Mouse (Mus musculus): ENCODE results near the gene Tspan15. TPM values are rescaled to one million over a fixed set of nuclear protein-coding genes. Genes with fewer than 3 reads are reported as not detected.

Tspan15 gene
- polyA plus RNA-seq, 1 experiment: 504 TPM

GRCm38 (mm10) chr10:62194043-62194442 is 37.0 kb downstream of the Tspan15 start:
- H3K36me3 ChIP-seq (ENCODE audit: control insufficient read depth, insufficient read depth, low read length): peaks cover 40% of the 10 kb centered on the region
- H3K27me3 ChIP-seq (ENCODE audit: control insufficient read depth, insufficient read depth, low read length): no peaks in the 10 kb centered on the region
- peak overlapping the region; percentile 32; the same call in 1 of the 2 replicates for H3K27ac ChIP-seq (ENCODE audit: insufficient read depth, low read depth, low read length)
- TF ChIP-seq POLR2A (IDR thresholded peaks at IDR 0.05; ENCODE audit: low read depth, low read length) (no peak), CTCF (IDR thresholded peaks at IDR 0.05; ENCODE audit: extremely low read depth, insufficient read length, insufficient replicate concordance, low read depth, low read length) (no peak)
- H3K4me1 ChIP-seq (ENCODE audit: control insufficient read depth, insufficient read depth, insufficient read length, low read length): peaks cover 17% of the 10 kb centered on the region
- H3K4me3 ChIP-seq (ENCODE audit: low read depth, low read length): no peak overlapping the region
- WGBS: 74% methylated on average over 6 of the region's 6 CpGs

DNA sequence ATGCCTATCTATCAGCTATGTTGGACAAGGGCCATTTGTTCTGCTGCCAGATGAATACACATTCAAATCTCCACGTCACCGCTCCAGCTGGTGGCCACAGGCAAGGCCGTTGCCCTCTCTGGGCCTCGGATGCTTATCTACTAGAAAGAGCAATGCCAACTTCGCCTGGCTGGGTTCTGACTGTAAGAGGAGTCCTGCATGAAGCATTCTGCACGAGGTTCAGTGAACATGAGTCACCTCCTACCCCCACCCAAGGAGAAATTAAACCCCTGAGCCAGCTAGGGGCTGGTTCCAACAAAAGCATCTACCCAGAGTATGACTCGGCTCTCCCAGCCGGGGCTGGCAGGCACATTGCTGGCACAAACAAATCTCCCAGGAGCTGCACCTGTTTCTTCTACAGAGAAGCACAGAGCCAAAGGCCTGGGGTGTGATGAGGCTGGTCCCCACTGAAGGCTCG is 38.3 kb downstream of the Tspan15 start:
- peaks cover 17% of the 10 kb centered on the region for H3K4me1 ChIP-seq (ENCODE audit: control insufficient read depth, insufficient read depth, insufficient read length, low read length)
- no peak overlapping the region for H3K27ac ChIP-seq (ENCODE audit: insufficient read depth, low read depth, low read length)
- H3K36me3 ChIP-seq (ENCODE audit: control insufficient read depth, insufficient read depth, low read length): peaks cover 47% of the 10 kb centered on the region
- TF ChIP-seq POLR2A (IDR thresholded peaks at IDR 0.05; ENCODE audit: low read depth, low read length) (no peak), CTCF (IDR thresholded peaks at IDR 0.05; ENCODE audit: extremely low read depth, insufficient read length, insufficient replicate concordance, low read depth, low read length) (no peak)
- H3K27me3 ChIP-seq (ENCODE audit: control insufficient read depth, insufficient read depth, low read length): no peaks in the 10 kb centered on the region
- WGBS: 25% methylated on average over 9 of the region's 9 CpGs
- no peak overlapping the region for H3K4me3 ChIP-seq (ENCODE audit: low read depth, low read length)

GRCm38 (mm10) chr10:62190821-62191220 is 40.2 kb downstream of the Tspan15 start:
- no peak overlapping the region for H3K27ac ChIP-seq (ENCODE audit: insufficient read depth, low read depth, low read length)
- H3K4me1 ChIP-seq (ENCODE audit: control insufficient read depth, insufficient read depth, insufficient read length, low read length): peaks cover 16% of the 10 kb centered on the region
- no peaks in the 10 kb centered on the region for H3K27me3 ChIP-seq (ENCODE audit: control insufficient read depth, insufficient read depth, low read length)
- peaks cover 57% of the 10 kb centered on the region for H3K36me3 ChIP-seq (ENCODE audit: control insufficient read depth, insufficient read depth, low read length)
- TF ChIP-seq CTCF (IDR thresholded peaks at IDR 0.05; ENCODE audit: extremely low read depth, insufficient read length, insufficient replicate concordance, low read depth, low read length) (no peak), POLR2A (IDR thresholded peaks at IDR 0.05; ENCODE audit: low read depth, low read length) (no peak)
- WGBS: 88% methylated on average over 7 of the region's 7 CpGs
- no peak overlapping the region for H3K4me3 ChIP-seq (ENCODE audit: low read depth, low read length)

GRCm38 (mm10) chr10:62189910-62190309 is 41.1 kb downstream of the Tspan15 start:
- Histone ChIP-seq H3K36me3 (ENCODE audit: control insufficient read depth, insufficient read depth, low read length) (peaks cover 54% of the 10 kb centered on the region), H3K27me3 (ENCODE audit: control insufficient read depth, insufficient read depth, low read length) (no peaks in the 10 kb centered on the region), H3K4me3 (ENCODE audit: low read depth, low read length) (no peak overlapping the region), H3K27ac (ENCODE audit: insufficient read depth, low read depth, low read length) (no peak overlapping the region), H3K4me1 (ENCODE audit: control insufficient read depth, insufficient read depth, insufficient read length, low read length) (peaks cover 12% of the 10 kb centered on the region)
- TF ChIP-seq POLR2A (IDR thresholded peaks at IDR 0.05; ENCODE audit: low read depth, low read length): no peak
- TF ChIP-seq CTCF (IDR thresholded peaks at IDR 0.05; ENCODE audit: extremely low read depth, insufficient read length, insufficient replicate concordance, low read depth, low read length): no peak
- 83% methylated on average over 4 of the region's 4 CpGs for WGBS

DNA sequence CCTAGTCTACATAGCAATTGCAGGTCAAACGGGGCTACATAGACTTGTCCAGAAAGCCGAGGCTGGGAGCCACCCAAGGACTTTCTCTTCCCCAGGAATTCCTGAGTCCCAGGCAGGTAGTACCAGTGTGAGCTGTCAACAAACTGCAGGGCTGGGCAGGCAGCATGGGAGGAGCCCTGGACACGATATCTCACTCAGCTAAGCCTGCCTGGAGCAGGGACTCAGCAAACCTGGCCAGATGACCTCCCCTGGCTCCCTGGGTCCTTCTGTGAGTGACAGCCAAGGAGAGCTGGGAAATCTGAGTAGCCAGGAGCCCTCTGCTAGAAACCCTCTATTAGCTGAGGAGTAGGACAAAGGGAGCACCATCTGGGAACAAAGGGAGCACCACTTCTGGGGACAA is 41.7 kb downstream of the Tspan15 start:
- H3K4me1 ChIP-seq (ENCODE audit: control insufficient read depth, insufficient read depth, insufficient read length, low read length): peaks cover 7% of the 10 kb centered on the region; the same call in 1 of the 2 replicates
- 38% methylated on average over 3 of the region's 3 CpGs for WGBS
- H3K27me3 ChIP-seq (ENCODE audit: control insufficient read depth, insufficient read depth, low read length): no peaks in the 10 kb centered on the region
- no peak overlapping the region for H3K27ac ChIP-seq (ENCODE audit: insufficient read depth, low read depth, low read length)
- peaks cover 52% of the 10 kb centered on the region for H3K36me3 ChIP-seq (ENCODE audit: control insufficient read depth, insufficient read depth, low read length)
- no peak overlapping the region for H3K4me3 ChIP-seq (ENCODE audit: low read depth, low read length)
- TF ChIP-seq POLR2A (IDR thresholded peaks at IDR 0.05; ENCODE audit: low read depth, low read length) (no peak), CTCF (IDR thresholded peaks at IDR 0.05; ENCODE audit: extremely low read depth, insufficient read length, insufficient replicate concordance, low read depth, low read length) (no peak)

DNA sequence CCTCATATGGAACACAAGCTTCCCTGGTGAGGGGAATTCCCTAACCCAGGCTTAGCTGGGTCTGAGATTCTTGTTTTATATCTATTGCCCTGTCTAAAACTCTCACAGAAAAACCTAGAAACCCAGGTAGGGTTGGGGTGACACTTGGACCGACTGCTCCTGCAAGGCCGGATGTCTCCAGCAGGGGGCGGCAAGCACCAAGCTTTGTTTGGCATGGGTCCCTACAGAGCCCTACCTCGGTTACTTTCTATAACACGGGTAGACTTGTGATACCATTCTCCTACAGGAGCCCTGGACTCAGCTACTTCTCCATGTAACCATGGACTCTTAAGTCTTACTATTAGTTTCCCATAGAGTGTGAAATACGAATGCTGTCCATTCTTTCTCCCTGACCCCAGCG is 44.2 kb downstream of the Tspan15 start:
- H3K4me3 ChIP-seq (ENCODE audit: low read depth, low read length): no peak overlapping the region
- no peaks in the 10 kb centered on the region for H3K4me1 ChIP-seq (ENCODE audit: control insufficient read depth, insufficient read depth, insufficient read length, low read length)
- no peak overlapping the region for H3K27ac ChIP-seq (ENCODE audit: insufficient read depth, low read depth, low read length)
- whole genome bisulfite sequencing: 20% methylated on average over 7 of the region's 7 CpGs
- H3K27me3 ChIP-seq (ENCODE audit: control insufficient read depth, insufficient read depth, low read length): no peaks in the 10 kb centered on the region
- H3K36me3 ChIP-seq (ENCODE audit: control insufficient read depth, insufficient read depth, low read length): peaks cover 36% of the 10 kb centered on the region
- TF ChIP-seq POLR2A (IDR thresholded peaks at IDR 0.05; ENCODE audit: low read depth, low read length) (no peak), CTCF (IDR thresholded peaks at IDR 0.05; ENCODE audit: extremely low read depth, insufficient read length, insufficient replicate concordance, low read depth, low read length) (peak; percentile 97)

GRCm38 (mm10) chr10:62183053-62183452 is 48.0 kb downstream of the Tspan15 start:
- no peaks in the 10 kb centered on the region for H3K27me3 ChIP-seq (ENCODE audit: control insufficient read depth, insufficient read depth, low read length)
- 1% methylated on average over 10 of the region's 10 CpGs for WGBS

More at GRCm38 (mm10) chr10:62183053-62183452, 48.0 kb downstream of the Tspan15 start:
- no peak for TF ChIP-seq POLR2A (IDR thresholded peaks at IDR 0.05; ENCODE audit: low read depth, low read length)
- TF ChIP-seq CTCF (IDR thresholded peaks at IDR 0.05; ENCODE audit: extremely low read depth, insufficient read length, insufficient replicate concordance, low read depth, low read length): peak; percentile 100
- Histone ChIP-seq H3K36me3 (ENCODE audit: control insufficient read depth, insufficient read depth, low read length) (peaks cover 14% of the 10 kb centered on the region; the same call in 1 of the 2 replicates), H3K27ac (ENCODE audit: insufficient read depth, low read depth, low read length) (no peak overlapping the region), H3K4me1 (ENCODE audit: control insufficient read depth, insufficient read depth, insufficient read length, low read length) (no peaks in the 10 kb centered on the region), H3K4me3 (ENCODE audit: low read depth, low read length) (no peak overlapping the region)

Data from small intestine, adult 2 months (tissue).